Mouse (Mus musculus): ENCODE data around the gene Cish.

The Cish gene

GRCm38 (mm10) chr9:107278126-107278525 is 17.7 kb upstream of the Cish start:
- no peak for DNase-seq

GRCm38 (mm10) chr9:107278527-107279377 is 17.1 kb upstream of the Cish start:
- peak; percentile 42 to 49 for DNase-seq

GRCm38 (mm10) chr9:107279378-107280321 is 16.2 kb upstream of the Cish start:
- DNase-seq = peak; percentile 44 to 64

GRCm38 (mm10) chr9:107280322-107281027 is 15.4 kb upstream of the Cish start:
- no peak for DNase-seq

GRCm38 (mm10) chr9:107281241-107281987 is 14.4 kb upstream of the Cish start:
- DNase-seq = no peak

GRCm38 (mm10) chr9:107282951-107283350 is 12.9 kb upstream of the Cish start:
- no peak for DNase-seq

GRCm38 (mm10) chr9:107285009-107285408 is 10.8 kb upstream of the Cish start:
- peak; percentile 61 for DNase-seq

- no peak for DNase-seq
These were observed 8.5 kb upstream of the Cish start for GRCm38 (mm10) chr9:107287294-107287693.

GRCm38 (mm10) chr9:107288105-107288650 is 7.6 kb upstream of the Cish start:
- no peak for DNase-seq

GRCm38 (mm10) chr9:107288711-107289110 is 7.1 kb upstream of the Cish start:
- DNase-seq = peak; percentile 64 to 65

- peak; percentile 94 for DNase-seq
These were observed 6.4 kb upstream of the Cish start, which contains the start of gene Mapkapk3 for GRCm38 (mm10) chr9:107289211-107290076. Mapkapk3 (minus strand) TSS chr9:107289877.

- peak; percentile 80 to 91 for DNase-seq
These were observed 4.9 kb upstream of the Cish start for GRCm38 (mm10) chr9:107290897-107291296.

GRCm38 (mm10) chr9:107294249-107294648 is 1.6 kb upstream of the Cish start:
- DNase-seq = peak; percentile 83 to 91

GRCm38 (mm10) chr9:107295616-107296015 is 210 bp upstream of the Cish start:
- DNase-seq = peak; percentile 67 to 74

- DNase-seq = no peak
These were observed 215 bp downstream of the Cish start for GRCm38 (mm10) chr9:107296041-107296440.

- DNase-seq = peak; percentile 96 to 97
These were observed 707 bp downstream of the Cish start for GRCm38 (mm10) chr9:107296501-107296965.

GRCm38 (mm10) chr9:107297059-107297458 is 1.2 kb downstream of the Cish start:
- DNase-seq = peak in 1 of 2 experiments; percentile 55

- no peak for DNase-seq
These were observed 1.8 kb downstream of the Cish start for GRCm38 (mm10) chr9:107297658-107298057.

- peak; percentile 64 to 85 for DNase-seq
These were observed 2.4 kb downstream of the Cish start for GRCm38 (mm10) chr9:107298059-107298780.

GRCm38 (mm10) chr9:107298876-107299275 is 3.0 kb downstream of the Cish start:
- no peak for DNase-seq
